Mouse (Mus musculus): ENCODE results near the gene Inpp4b.

DNA sequence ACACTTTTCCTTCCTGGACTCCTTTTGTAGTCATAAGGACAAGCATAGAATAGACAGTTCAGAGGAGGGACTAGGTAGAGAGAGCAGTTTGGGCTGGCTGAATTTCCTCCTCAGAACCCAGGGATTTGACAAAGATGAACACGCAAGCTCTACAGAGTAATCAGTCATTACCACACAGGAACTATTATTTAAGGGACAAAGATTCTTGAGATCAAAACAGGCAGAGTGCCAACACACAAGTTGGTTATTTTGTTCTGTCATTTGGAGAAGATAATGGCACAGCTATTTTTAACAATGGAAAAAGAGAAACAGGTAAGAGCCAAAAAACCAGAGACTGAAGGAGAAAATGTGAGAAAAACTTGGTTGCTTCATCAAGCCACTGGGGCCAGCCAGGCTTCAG lies 143.3 kb downstream of the Inpp4b start:
- TF ChIP-seq CTCF (IDR thresholded peaks at IDR 0.05; ENCODE audit: insufficient read depth, low read depth, low read length), result no peak
- TF ChIP-seq POLR2A (IDR thresholded peaks at IDR 0.05; ENCODE audit: insufficient read depth, low read depth, low read length), result no peak

Measured in olfactory bulb, adult 2 months (tissue).